Mouse (Mus musculus): ENCODE results near the gene Hmbs. TPM values are rescaled to one million over a fixed set of nuclear protein-coding genes. Genes with fewer than 3 reads are reported as not detected.

The Hmbs gene
- total and polyA plus RNA-seq, 3 experiments, result 65.1 to 74.0 (median 73.7) TPM

GRCm38 (mm10) chr9:44376141-44376540 lies 32.1 kb upstream of the Hmbs start:
- in situ Hi-C loops (cut with MboI; ENCODE audit: low pct_ligation_motif_present, low pct_unique_long_range_greater_than_20kb, low sequenced_read_pairs) (no loop called here), dilution Hi-C loops (cut with MboI; ENCODE audit: extremely low pct_ligation_motif_present, extremely low pct_unique_long_range_greater_than_20kb, low sequenced_read_pairs) (no loop called here)
- H3K9me3 ChIP-seq (replicated peaks; ENCODE audit: low read length), result no peaks in the 10 kb centered on the region
- H3K79me2 ChIP-seq (replicated peaks; ENCODE audit: control insufficient read depth, extremely low read depth, insufficient read depth, poor library complexity, severe bottlenecking), result peaks cover 20% of the 10 kb centered on the region
- TF ChIP-seq ZKSCAN1 (IDR thresholded peaks at IDR 0.05; ENCODE audit: borderline replicate concordance, low read depth, low read length) (no peak), TCF12 (IDR thresholded peaks at IDR 0.05; ENCODE audit: low read depth, low read length) (no peak), CTCF (conservative IDR thresholded peaks at IDR 0.05 in 1 of 2, IDR thresholded peaks at IDR 0.05 in 1 of 2; ENCODE audit: low read depth in 2 of 2, low read length in 2 of 2) (no peak), JUN (IDR thresholded peaks at IDR 0.05; ENCODE audit: insufficient read depth, low read depth, low read length) (no peak), BHLHE40 (IDR thresholded peaks at IDR 0.05; ENCODE audit: low read depth, low read length) (no peak), RAD21 (IDR thresholded peaks at IDR 0.05; ENCODE audit: low read depth, low read length) (no peak), ZNF384 (IDR thresholded peaks at IDR 0.05; ENCODE audit: low read depth, low read length) (no peak), POLR2A (IDR thresholded peaks at IDR 0.05; ENCODE audit: low read depth, low read length) (no peak), NELFE (IDR thresholded peaks at IDR 0.05; ENCODE audit: low read depth, low read length) (no peak), TBP (conservative IDR thresholded peaks at IDR 0.05; ENCODE audit: low read depth, low read length) (no peak), USF1 (IDR thresholded peaks at IDR 0.05; ENCODE audit: low read depth, low read length) (no peak), ETS1 (conservative IDR thresholded peaks at IDR 0.05; ENCODE audit: low read depth, low read length) (no peak), JUND (conservative IDR thresholded peaks at IDR 0.05; ENCODE audit: low read depth, low read length) (no peak), MAX (IDR thresholded peaks at IDR 0.05; ENCODE audit: low read length) (no peak), USF2 (conservative IDR thresholded peaks at IDR 0.05; ENCODE audit: low read depth, low read length) (no peak)
- peaks cover 2 to 8% of the 10 kb centered on the region in 2 experiments for H3K36me3 ChIP-seq (replicated peaks in 1 of 2; ENCODE audit: control insufficient read depth in 1 of 2, insufficient read depth in 1 of 2, low read length in 1 of 2)
- no peak overlapping the region for H3K9ac ChIP-seq (ENCODE audit: insufficient read depth, low read depth)
- peaks cover 4 to 27% of the 10 kb centered on the region in 2 experiments for H3K4me1 ChIP-seq (ENCODE audit: control insufficient read depth in 1 of 2, insufficient read depth in 2 of 2)
- H3K4me3 ChIP-seq (replicated peaks in 1 of 3; ENCODE audit: low read depth in 2 of 3, low read length in 2 of 3, poor library complexity in 1 of 3), result no peak overlapping the region
- H3K27me3 ChIP-seq (replicated peaks), result no peaks in the 10 kb centered on the region
- H3K27ac ChIP-seq (ENCODE audit: insufficient read depth, low read depth), result no peak overlapping the region
- no peak for DNase-seq (ENCODE audit: extremely low read depth)
- H3K4me2 ChIP-seq (ENCODE audit: insufficient read depth, low read depth, poor library complexity, severe bottlenecking), result no peak overlapping the region

DNA sequence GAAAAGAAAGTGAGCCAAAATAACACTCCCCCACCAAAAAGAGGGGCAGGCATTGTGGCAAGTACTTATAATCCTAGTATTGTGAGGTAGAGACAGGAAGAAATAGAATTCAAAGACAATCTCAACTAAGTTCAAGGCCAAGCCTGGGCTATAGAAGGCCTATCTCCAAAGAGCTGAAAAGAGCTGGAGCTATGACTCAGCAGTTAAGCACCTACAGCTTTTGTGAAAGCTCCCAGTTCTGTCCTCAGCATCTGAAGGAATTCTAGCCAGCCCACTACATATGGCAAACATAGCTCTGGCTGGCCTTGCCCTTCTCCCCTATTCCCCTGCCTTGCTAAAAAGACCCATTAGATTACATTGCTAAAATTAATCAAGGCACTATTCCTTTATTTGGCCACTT lies 29.4 kb upstream of the Hmbs start:
- no peak for DNase-seq (ENCODE audit: extremely low read depth)
- H3K79me2 ChIP-seq (replicated peaks; ENCODE audit: control insufficient read depth, extremely low read depth, insufficient read depth, poor library complexity, severe bottlenecking), result peaks cover 2% of the 10 kb centered on the region; the same call in 1 of the 2 replicates
- H3K9me3 ChIP-seq (replicated peaks; ENCODE audit: low read length), result no peaks in the 10 kb centered on the region
- TF ChIP-seq MEF2A (IDR thresholded peaks at IDR 0.05; ENCODE audit: borderline replicate concordance, low read depth, low read length), result no peak
- no peak for TF ChIP-seq MAX (IDR thresholded peaks at IDR 0.05; ENCODE audit: low read length)
- TF ChIP-seq ZNF384 (IDR thresholded peaks at IDR 0.05; ENCODE audit: low read depth, low read length), result no peak
- no peak for TF ChIP-seq ELF1 (IDR thresholded peaks at IDR 0.05; ENCODE audit: low read depth, low read length)
- TF ChIP-seq BHLHE40 (IDR thresholded peaks at IDR 0.05; ENCODE audit: low read depth, low read length), result no peak
- no peak for TF ChIP-seq TBP (conservative IDR thresholded peaks at IDR 0.05; ENCODE audit: low read depth, low read length)
- TF ChIP-seq RAD21 (IDR thresholded peaks at IDR 0.05; ENCODE audit: low read depth, low read length), result no peak
- TF ChIP-seq ZKSCAN1 (IDR thresholded peaks at IDR 0.05; ENCODE audit: borderline replicate concordance, low read depth, low read length), result no peak
- TF ChIP-seq NELFE (IDR thresholded peaks at IDR 0.05; ENCODE audit: low read depth, low read length), result no peak
- TF ChIP-seq USF1 (IDR thresholded peaks at IDR 0.05; ENCODE audit: low read depth, low read length), result no peak
- TF ChIP-seq USF2 (conservative IDR thresholded peaks at IDR 0.05; ENCODE audit: low read depth, low read length), result no peak
- no peak for TF ChIP-seq ZMIZ1 (IDR thresholded peaks at IDR 0.05; ENCODE audit: low read depth, low read length)
- TF ChIP-seq ETS1 (conservative IDR thresholded peaks at IDR 0.05; ENCODE audit: low read depth, low read length), result no peak
- no peak for TF ChIP-seq SIN3A (IDR thresholded peaks at IDR 0.05; ENCODE audit: low read length)
- TF ChIP-seq SMC3 (IDR thresholded peaks at IDR 0.05; ENCODE audit: low read depth, low read length), result no peak
- TF ChIP-seq RCOR1 (conservative IDR thresholded peaks at IDR 0.05; ENCODE audit: low read depth, low read length), result no peak
- no peak for TF ChIP-seq PAX5 (IDR thresholded peaks at IDR 0.05; ENCODE audit: low read length)
- TF ChIP-seq UBTF (IDR thresholded peaks at IDR 0.05; ENCODE audit: low read depth, low read length), result no peak
- TF ChIP-seq KAT2A (IDR thresholded peaks at IDR 0.05; ENCODE audit: insufficient replicate concordance, low read length), result no peak
- dilution Hi-C loops (cut with MboI; ENCODE audit: extremely low pct_ligation_motif_present, extremely low pct_unique_long_range_greater_than_20kb, low sequenced_read_pairs) (no loop called here), in situ Hi-C loops (cut with MboI; ENCODE audit: low pct_ligation_motif_present, low pct_unique_long_range_greater_than_20kb, low sequenced_read_pairs) (no loop called here)
- no peaks in the 10 kb centered on the region for H3K27me3 ChIP-seq (replicated peaks)
- H3K4me3 ChIP-seq (replicated peaks in 1 of 3; ENCODE audit: low read depth in 2 of 3, low read length in 2 of 3, poor library complexity in 1 of 3), result no peak overlapping the region
- H3K4me2 ChIP-seq (ENCODE audit: insufficient read depth, low read depth, poor library complexity, severe bottlenecking), result no peak overlapping the region
- H3K27ac ChIP-seq (ENCODE audit: insufficient read depth, low read depth), result no peak overlapping the region
- peaks cover 0 to 16% of the 10 kb centered on the region in 2 experiments; a peak in 2 of 4 replicates for H3K4me1 ChIP-seq (ENCODE audit: control insufficient read depth in 1 of 2, insufficient read depth in 2 of 2)
- H3K36me3 ChIP-seq (replicated peaks in 1 of 2; ENCODE audit: control insufficient read depth in 1 of 2, insufficient read depth in 1 of 2, low read length in 1 of 2), result no peaks in the 10 kb centered on the region
- H3K9ac ChIP-seq (ENCODE audit: insufficient read depth, low read depth), result no peak overlapping the region

Data from CH12.LX (cell line).